ENCODE assay signal across 8 mouse cellular contexts in genomic region chr5:151650700-151651410, GRCm38 (mm10). TPM values are rescaled to one million over a fixed set of nuclear protein-coding genes. Genes with fewer than 3 reads are reported as not detected.
DNase-seq lines count a peak whose midpoint lies in the region; ATAC-seq and TF ChIP-seq lines count a peak whose summit lies in the region.

Gene Rfc3, minus strand, starts transcription at chr5:151651242.

- TF ChIP-seq POLR2A in bone marrow macrophage, adult 2 months (IDR thresholded peaks at IDR 0.05; ENCODE audit: borderline replicate concordance, low read depth, low read length) = 0 out of 2 replicates have a peak, but pooled peaks have one; percentile 42
- peak; percentile 61; the same call in 1 of the 2 replicates for TF ChIP-seq POLR2A in embryonic fibroblast, embryonic 13.5 days (IDR thresholded peaks at IDR 0.05; ENCODE audit: low read depth, low read length)

- WGBS in kidney, embryonic 14.5 days = 1% methylated on average over 42 of the region's 42 CpGs
- WGBS in limb, embryonic 15.5 days = under 1% methylated on average over 42 of the region's 42 CpGs

- H3K4me2 ChIP-seq in kidney, embryonic 14.5 days (replicated peaks; ENCODE audit: low read depth, low read length) = peak within 1 kb of the TSS; percentile 41
- peak within 1 kb of the TSS; percentile 60 for H3K4me2 ChIP-seq in limb, embryonic 15.5 days

- peak; percentile 99 for ATAC-seq in kidney, embryonic 14.5 days (ENCODE audit: low FRiP score, low TSS enrichment)
- ATAC-seq in limb, embryonic 15.5 days (ENCODE audit: insufficient number of reproducible peaks, low FRiP score, low TSS enrichment, low read depth) = peak; percentile 92

- peaks cover 37% of the 10 kb centered on the region for H3K36me3 ChIP-seq in kidney, embryonic 14.5 days (ENCODE audit: control insufficient read depth, insufficient read depth, low read length)
- H3K36me3 ChIP-seq in limb, embryonic 15.5 days = peaks cover 32% of the 10 kb centered on the region

- H3K4me3 ChIP-seq in bone marrow macrophage, adult 2 months (ENCODE audit: insufficient read depth, low read length) = peak within 1 kb of the TSS; percentile 87
- peak within 1 kb of the TSS; percentile 58 for H3K4me3 ChIP-seq in embryonic fibroblast, embryonic 13.5 days (ENCODE audit: insufficient read depth, low read length)
- H3K4me3 ChIP-seq in kidney, embryonic 14.5 days (ENCODE audit: low read length) = peak within 1 kb of the TSS; percentile 70
- peak within 1 kb of the TSS; percentile 67 for H3K4me3 ChIP-seq in limb, embryonic 15.5 days

- TF ChIP-seq CTCF in bone marrow macrophage, adult 2 months (IDR thresholded peaks at IDR 0.05; ENCODE audit: low read depth, low read length) = no peak; the same call in 1 of the 2 replicates
- peak; percentile 24; the same call in 1 of the 2 replicates for TF ChIP-seq CTCF in embryonic fibroblast, embryonic 13.5 days (IDR thresholded peaks at IDR 0.05; ENCODE audit: borderline replicate concordance, insufficient read depth, low read length)

- H3K27ac ChIP-seq in bone marrow macrophage, adult 2 months (ENCODE audit: insufficient read depth, low read depth, low read length) = peak within 1 kb of the TSS; percentile 80
- 0 out of 2 replicates have a peak within 1 kb of the TSS, but pooled peaks have one; percentile 9 for H3K27ac ChIP-seq in embryonic fibroblast, embryonic 13.5 days (ENCODE audit: insufficient read depth, low read length)
- H3K27ac ChIP-seq in kidney, embryonic 14.5 days (ENCODE audit: low read depth, low read length) = peak within 1 kb of the TSS; percentile 77
- H3K27ac ChIP-seq in limb, embryonic 15.5 days = peak within 1 kb of the TSS; percentile 84

- peak; percentile 97 for DNase-seq in A20 (ENCODE audit: low read depth, low spot score)
- peak; percentile 90 to 95 for DNase-seq in heart, adult 9 months (ENCODE audit: low spot score in 2 of 2)
- DNase-seq in monocyte, adult 2 months (ENCODE audit: low read depth in 1 of 2, low spot score in 2 of 2) = peak; percentile 86 to 92
- DNase-seq in spleen, postnatal 36 days (ENCODE audit: low spot score in 2 of 2) = peak; percentile 90 to 93

- peak within 1 kb of the TSS; percentile 80 for H3K9ac ChIP-seq in kidney, embryonic 14.5 days (ENCODE audit: low read depth, low read length)
- H3K9ac ChIP-seq in limb, embryonic 15.5 days = peak within 1 kb of the TSS; percentile 57

- no peaks in the 10 kb centered on the region for H3K9me3 ChIP-seq in kidney, embryonic 14.5 days (ENCODE audit: control insufficient read depth, low read length)
- H3K9me3 ChIP-seq in limb, embryonic 15.5 days = no peaks in the 10 kb centered on the region

- H3K27me3 ChIP-seq in kidney, embryonic 14.5 days (ENCODE audit: control insufficient read depth, insufficient read depth, low read length) = no peaks in the 10 kb centered on the region
- no peaks in the 10 kb centered on the region for H3K27me3 ChIP-seq in limb, embryonic 15.5 days

- H3K4me1 ChIP-seq in bone marrow macrophage, adult 2 months (ENCODE audit: control insufficient read depth, insufficient read depth, low read length) = 0 out of 2 replicates have a peak, but pooled peaks cover 2% of the 10 kb centered on the region
- peaks cover 2% of the 10 kb centered on the region; the same call in 1 of the 2 replicates for H3K4me1 ChIP-seq in embryonic fibroblast, embryonic 13.5 days (ENCODE audit: control insufficient read depth, insufficient read depth, low read length)
- 0 out of 2 replicates have a peak, but pooled peaks cover 3% of the 10 kb centered on the region for H3K4me1 ChIP-seq in kidney, embryonic 14.5 days (ENCODE audit: control insufficient read depth, insufficient read depth, low read length)
- H3K4me1 ChIP-seq in limb, embryonic 15.5 days = peaks cover 4% of the 10 kb centered on the region; the same call in 1 of the 2 replicates

RNA-seq across cellular contexts. Expression of gene Rfc3, which starts in this region (rescaled TPM):
- 26.3 and 30.8 TPM in 2 replicates for polyA plus RNA-seq in bone marrow macrophage, adult 2 months (2012; ENCODE audit: insufficient read depth, insufficient read length, missing spikeins)
- polyA plus RNA-seq in embryonic fibroblast, embryonic 13.5 days (2011; ENCODE audit: insufficient read length, low read depth, missing spikeins) = 25.6 and 37.9 TPM in 2 replicates
- 114 and 133 TPM in 2 replicates for polyA plus RNA-seq in kidney, embryonic 14.5 days (2014; fragmentation: Nextera tagmentation; extraction: Ambion mirVana)
- polyA plus RNA-seq in limb, embryonic 15.5 days (2015; fragmentation: Nextera tagmentation; extraction: Ambion mirVana) = 75.6 and 78.5 TPM in 2 replicates

Comparison
In these comparisons a context has a peak if more than half of its experiments do, and no peak if none do; other contexts are left out.
1. Peak in every context shown above with its lines: DNase-seq, ATAC-seq, H3K4me3 ChIP-seq and H3K27ac ChIP-seq.
2. H3K27ac ChIP-seq: peak in every context shown above with its lines; median percentile 84 in limb, embryonic 15.5 days; 80 in bone marrow macrophage, adult 2 months; 77 in kidney, embryonic 14.5 days; 9 in embryonic fibroblast, embryonic 13.5 days.